Mouse (Mus musculus): ENCODE results near the gene Slc38a7. TPM values are rescaled to one million over a fixed set of nuclear protein-coding genes. Genes with fewer than 3 reads are reported as not detected.
"Not testable (repeated sequence)": the region's sequence is repeated elsewhere in the genome, so short reads cannot be mapped to it uniquely, and the experiment has no call there.

Slc38a7 gene
- polyA plus RNA-seq, 1 experiment from 2014 or later = 17.5 TPM

- no peak overlapping the region for H3K9ac ChIP-seq
- H3K9me3 ChIP-seq = no peaks in the 10 kb centered on the region
- no peak overlapping the region for H3K4me3 ChIP-seq
- peaks cover 38% of the 10 kb centered on the region for H3K36me3 ChIP-seq
- WGBS = 88% methylated on average over 8 of the region's 8 CpGs
- no peaks in the 10 kb centered on the region for H3K27me3 ChIP-seq
- no peak overlapping the region for H3K27ac ChIP-seq
- H3K4me2 ChIP-seq = no peak overlapping the region
- ATAC-seq (ENCODE audit: insufficient number of reproducible peaks, insufficient read depth, low FRiP score, low TSS enrichment, low read depth) = no peak
- peaks cover 23% of the 10 kb centered on the region for H3K4me1 ChIP-seq
Observed at GRCm38 (mm10) chr8:95802231-95802630, 51.1 kb downstream of the Slc38a7 start.

- peaks cover 38% of the 10 kb centered on the region for H3K36me3 ChIP-seq
Observed at GRCm38 (mm10) chr8:95801476-95802064, 51.8 kb downstream of the Slc38a7 start.

GRCm38 (mm10) chr8:95800353-95800752 lies 53.0 kb downstream of the Slc38a7 start:
- no peak overlapping the region for H3K4me2 ChIP-seq
- ATAC-seq (ENCODE audit: insufficient number of reproducible peaks, insufficient read depth, low FRiP score, low TSS enrichment, low read depth) = no peak
- H3K9me3 ChIP-seq = no peaks in the 10 kb centered on the region
- no peak overlapping the region for H3K9ac ChIP-seq
- H3K4me1 ChIP-seq = peaks cover 15% of the 10 kb centered on the region
- 90% methylated on average over 3 of the region's 3 CpGs for WGBS
- H3K27ac ChIP-seq = no peak overlapping the region
- no peak overlapping the region for H3K4me3 ChIP-seq
- peaks cover 38% of the 10 kb centered on the region for H3K36me3 ChIP-seq
- H3K27me3 ChIP-seq = no peaks in the 10 kb centered on the region

More at GRCm38 (mm10) chr8:95801476-95802064, 51.8 kb downstream of the Slc38a7 start:
- H3K27ac ChIP-seq = no peak overlapping the region
- 90% methylated on average over 1 of the region's 1 CpGs for WGBS
- peaks cover 23% of the 10 kb centered on the region for H3K4me1 ChIP-seq
- H3K4me3 ChIP-seq = no peak overlapping the region
- H3K9ac ChIP-seq = no peak overlapping the region
- H3K27me3 ChIP-seq = no peaks in the 10 kb centered on the region
- H3K9me3 ChIP-seq = no peaks in the 10 kb centered on the region
- no peak overlapping the region for H3K4me2 ChIP-seq
- ATAC-seq (ENCODE audit: insufficient number of reproducible peaks, insufficient read depth, low FRiP score, low TSS enrichment, low read depth) = no peak

- H3K4me2 ChIP-seq = no peak overlapping the region
- H3K4me3 ChIP-seq = no peak overlapping the region
- H3K27ac ChIP-seq = no peak overlapping the region
- no peak for ATAC-seq (ENCODE audit: insufficient number of reproducible peaks, insufficient read depth, low FRiP score, low TSS enrichment, low read depth)
- WGBS = 75% methylated on average over 1 of the region's 1 CpGs
- no peaks in the 10 kb centered on the region for H3K9me3 ChIP-seq
- no peaks in the 10 kb centered on the region for H3K27me3 ChIP-seq
- H3K9ac ChIP-seq = no peak overlapping the region
- peaks cover 11% of the 10 kb centered on the region for H3K4me1 ChIP-seq
- peaks cover 38% of the 10 kb centered on the region for H3K36me3 ChIP-seq
Observed at GRCm38 (mm10) chr8:95799891-95800290, 53.4 kb downstream of the Slc38a7 start.

GRCm38 (mm10) chr8:95799117-95799516 lies 54.2 kb downstream of the Slc38a7 start:
- H3K27ac ChIP-seq = no peak overlapping the region
- no peak for ATAC-seq (ENCODE audit: insufficient number of reproducible peaks, insufficient read depth, low FRiP score, low TSS enrichment, low read depth)
- no peaks in the 10 kb centered on the region for H3K27me3 ChIP-seq
- no peak overlapping the region for H3K4me2 ChIP-seq
- H3K4me3 ChIP-seq = no peak overlapping the region
- WGBS = 94% methylated on average over 6 of the region's 6 CpGs
- no peaks in the 10 kb centered on the region for H3K9me3 ChIP-seq
- H3K36me3 ChIP-seq = peaks cover 33% of the 10 kb centered on the region
- no peak overlapping the region for H3K9ac ChIP-seq
- H3K4me1 ChIP-seq = peaks cover 7% of the 10 kb centered on the region

- not testable (repeated sequence) for H3K4me3 ChIP-seq; H3K9me3 ChIP-seq; H3K4me1 ChIP-seq; H3K27me3 ChIP-seq; H3K9ac ChIP-seq; ATAC-seq (ENCODE audit: insufficient number of reproducible peaks, insufficient read depth, low FRiP score, low TSS enrichment, low read depth); H3K27ac ChIP-seq; H3K4me2 ChIP-seq
- WGBS = 92% methylated on average over 5 of the region's 5 CpGs
- H3K36me3 ChIP-seq = peaks cover 16% of the 10 kb centered on the region; the same call in 1 of the 2 replicates
Observed at GRCm38 (mm10) chr8:95795333-95796061, 57.8 kb downstream of the Slc38a7 start.

Other genes with a start within 250 kb of the Slc38a7 start
- gene Gins3, start 220.1 kb downstream of the Slc38a7 start, polyA plus RNA-seq (2015; fragmentation: Nextera tagmentation; extraction: Ambion mirVana) = 24.8 and 29.9 TPM in 2 replicates
- gene Ndrg4, start 176.6 kb downstream of the Slc38a7 start, polyA plus RNA-seq (2015; fragmentation: Nextera tagmentation; extraction: Ambion mirVana) = 16.2 and 18.0 TPM in 2 replicates
- 20.3 and 21.0 TPM in 2 replicates for gene Setd6, start 137.7 kb downstream of the Slc38a7 start, polyA plus RNA-seq (2015; fragmentation: Nextera tagmentation; extraction: Ambion mirVana)
- 62.7 and 71.6 TPM in 2 replicates for gene Cnot1, start 46.1 kb downstream of the Slc38a7 start, polyA plus RNA-seq (2015; fragmentation: Nextera tagmentation; extraction: Ambion mirVana)
- 351 and 378 TPM in 2 replicates for gene Sap18b, start 28.2 kb downstream of the Slc38a7 start, polyA plus RNA-seq (2015; fragmentation: Nextera tagmentation; extraction: Ambion mirVana)
- 156 and 167 TPM in 2 replicates for gene Got2, start 35.0 kb upstream of the Slc38a7 start, polyA plus RNA-seq (2015; fragmentation: Nextera tagmentation; extraction: Ambion mirVana)